Mouse (Mus musculus): Measurements from ENCODE around the gene Nrxn3. TPM values are rescaled to one million over a fixed set of nuclear protein-coding genes. Genes with fewer than 3 reads are reported as not detected.

The Nrxn3 gene
- total RNA-seq, 2 experiments from 2014 or later: 0.60 to 0.67 TPM

GRCm38 (mm10) chr12:89016436-89016835 lies 293.8 kb downstream of the Nrxn3 start:
- DNase-seq: no peak
- intact Hi-C loops (cut with DNase I): no loop called here

GRCm38 (mm10) chr12:89025180-89025579 lies 302.5 kb downstream of the Nrxn3 start:
- DNase-seq: no peak
- intact Hi-C loops (cut with DNase I): no loop called here

GRCm38 (mm10) chr12:89035984-89036618 lies 313.4 kb downstream of the Nrxn3 start:
- no peak for DNase-seq
- intact Hi-C loops (cut with DNase I): no loop called here

- DNase-seq: no peak
- intact Hi-C loops (cut with DNase I): no loop called here
These were observed 317.5 kb downstream of the Nrxn3 start for GRCm38 (mm10) chr12:89040151-89040550.

DNA sequence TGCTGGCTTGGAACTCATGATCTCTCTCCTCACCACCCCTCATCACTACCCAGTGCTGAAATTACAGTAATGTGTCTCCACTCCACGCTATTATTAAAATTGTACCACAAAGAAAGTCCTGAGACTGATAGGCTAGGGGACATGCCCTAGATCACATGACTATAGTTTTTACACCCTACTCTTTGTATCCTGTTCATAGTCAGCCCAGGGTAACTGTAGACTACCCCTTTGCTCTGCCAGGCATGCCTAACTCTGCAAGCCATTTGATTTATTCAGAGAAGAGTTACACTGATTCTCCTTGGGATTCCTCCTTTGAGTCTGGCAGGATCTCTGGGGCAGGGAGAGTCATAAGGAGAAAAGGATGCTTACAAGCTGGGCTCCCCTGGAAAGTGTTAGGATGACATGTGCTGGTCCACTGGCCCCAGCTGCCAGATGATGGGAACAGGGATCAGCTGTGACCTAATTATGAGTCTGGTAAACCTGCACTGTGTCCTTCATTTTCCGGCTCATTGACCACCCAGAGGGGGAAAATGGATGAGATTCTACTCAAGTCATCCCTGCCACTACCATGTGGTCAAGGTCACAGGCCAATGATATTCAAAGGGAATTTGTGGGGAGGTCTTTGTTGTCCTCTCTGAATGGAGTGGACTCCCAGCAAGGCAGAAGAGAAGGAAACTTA lies 318.9 kb downstream of the Nrxn3 start:
- no peak for DNase-seq
- intact Hi-C loops (cut with DNase I): no loop called here

DNA sequence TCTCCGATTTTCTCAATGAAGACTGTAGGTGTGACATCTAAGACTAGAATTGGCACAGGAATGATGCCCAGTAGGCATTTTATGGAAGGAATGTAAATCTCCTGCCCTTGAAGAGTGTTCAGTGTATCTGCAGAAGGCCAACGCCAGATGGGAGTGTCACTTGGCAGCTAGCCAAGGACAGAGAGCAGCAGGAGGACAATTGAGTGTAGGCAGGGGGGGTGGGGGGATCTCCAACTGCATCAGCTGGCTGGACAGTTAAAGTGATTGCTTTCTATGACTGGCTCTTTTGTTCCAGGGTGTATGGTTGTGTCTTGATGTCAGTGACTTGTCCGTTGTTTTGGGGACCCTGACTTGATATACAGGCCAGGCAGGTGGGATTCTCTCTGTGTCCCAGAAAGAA lies 326.6 kb downstream of the Nrxn3 start:
- DNase-seq: peak; percentile 1 to 22
- intact Hi-C loops (cut with DNase I): no loop called here

GRCm38 (mm10) chr12:89049686-89050085 lies 327.0 kb downstream of the Nrxn3 start:
- intact Hi-C loops (cut with DNase I): no loop called here
- no peak for DNase-seq

GRCm38 (mm10) chr12:89072436-89072835 lies 349.8 kb downstream of the Nrxn3 start:
- intact Hi-C loops (cut with DNase I): no loop called here
- no peak for DNase-seq

DNA sequence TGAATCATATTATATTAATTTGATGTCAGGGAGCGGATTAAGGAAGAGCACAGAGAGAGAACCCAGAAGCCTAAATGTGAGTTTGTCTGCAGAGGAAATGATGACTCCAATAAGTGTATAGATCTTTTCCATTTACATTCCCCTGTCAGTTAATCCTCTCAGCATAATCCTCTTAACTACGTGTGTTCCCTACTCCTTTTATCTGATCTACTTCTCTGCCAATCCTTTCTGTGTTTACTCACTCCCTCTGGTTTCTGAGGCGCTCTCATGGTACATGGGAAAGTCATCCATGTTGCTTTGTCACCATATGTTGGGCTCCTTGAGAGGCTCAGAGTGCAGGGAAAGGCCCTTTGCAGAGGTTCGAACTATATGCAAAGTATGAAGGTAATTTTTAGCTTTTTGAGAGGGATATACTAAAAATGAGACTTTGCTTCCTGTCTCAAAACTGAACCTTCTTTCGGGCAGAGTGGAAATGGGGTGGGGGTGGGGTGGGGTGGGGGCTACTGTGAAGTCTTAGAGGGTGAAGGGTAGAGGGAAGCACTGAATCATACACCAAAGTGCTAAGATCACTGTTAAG lies 350.6 kb downstream of the Nrxn3 start:
- intact Hi-C loops (cut with DNase I): no loop called here
- DNase-seq: no peak

DNA sequence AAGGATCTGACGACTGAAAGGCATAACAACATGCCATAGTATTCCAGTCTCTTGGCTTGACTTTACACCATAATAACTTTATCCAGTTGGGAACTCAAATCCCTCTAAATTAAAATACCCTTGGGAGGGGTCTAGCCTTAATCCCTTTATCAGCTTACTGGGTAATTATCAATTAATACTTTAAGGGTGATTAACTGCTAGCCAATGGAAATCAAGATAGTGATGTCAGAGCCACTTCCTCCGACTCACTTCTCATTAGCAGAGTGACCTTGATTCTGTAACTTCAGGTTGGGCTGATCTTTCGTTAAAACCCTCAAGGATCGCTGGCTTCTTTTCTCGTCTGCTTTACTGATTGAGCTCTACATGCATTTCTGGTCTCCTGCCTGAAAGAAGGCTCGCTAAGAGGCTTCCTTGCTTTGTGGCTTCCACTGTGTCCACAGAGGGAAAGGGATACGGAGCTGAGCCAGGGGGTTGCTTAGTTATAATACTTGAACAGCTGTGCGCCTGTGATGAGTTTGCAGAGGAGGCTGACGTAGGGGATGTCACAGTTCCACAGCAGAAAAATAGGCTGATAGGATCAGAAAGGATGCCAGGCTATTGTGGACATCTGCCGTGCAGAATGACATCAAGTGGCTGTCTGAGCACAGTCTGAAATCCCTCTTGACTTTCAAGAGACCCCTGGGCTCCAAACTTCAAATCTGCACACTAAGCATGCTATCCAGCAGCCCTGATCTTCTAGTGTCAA lies 352.0 kb downstream of the Nrxn3 start:
- no peak for DNase-seq
- intact Hi-C loops (cut with DNase I): no loop called here

GRCm38 (mm10) chr12:89093806-89094479 lies 371.3 kb downstream of the Nrxn3 start:
- no peak for DNase-seq
- intact Hi-C loops (cut with DNase I): no loop called here

GRCm38 (mm10) chr12:89097561-89097960 lies 374.9 kb downstream of the Nrxn3 start:
- intact Hi-C loops (cut with DNase I): no loop called here
- no peak for DNase-seq

- intact Hi-C loops (cut with DNase I): loop anchor here (1.0 to 5.0 kb wide), 3 partner anchors 114 to 699 kb away; no protein-coding TSS in a partner anchor
- peak; percentile 39 to 59 for DNase-seq
These were observed 383.5 kb downstream of the Nrxn3 start for GRCm38 (mm10) chr12:89106029-89106733.

GRCm38 (mm10) chr12:89106881-89107584 lies 384.4 kb downstream of the Nrxn3 start:
- intact Hi-C loops (cut with DNase I): loop anchor here (1.0 to 5.0 kb wide), 3 partner anchors 115 to 700 kb away; no protein-coding TSS in a partner anchor
- DNase-seq: no peak

DNA sequence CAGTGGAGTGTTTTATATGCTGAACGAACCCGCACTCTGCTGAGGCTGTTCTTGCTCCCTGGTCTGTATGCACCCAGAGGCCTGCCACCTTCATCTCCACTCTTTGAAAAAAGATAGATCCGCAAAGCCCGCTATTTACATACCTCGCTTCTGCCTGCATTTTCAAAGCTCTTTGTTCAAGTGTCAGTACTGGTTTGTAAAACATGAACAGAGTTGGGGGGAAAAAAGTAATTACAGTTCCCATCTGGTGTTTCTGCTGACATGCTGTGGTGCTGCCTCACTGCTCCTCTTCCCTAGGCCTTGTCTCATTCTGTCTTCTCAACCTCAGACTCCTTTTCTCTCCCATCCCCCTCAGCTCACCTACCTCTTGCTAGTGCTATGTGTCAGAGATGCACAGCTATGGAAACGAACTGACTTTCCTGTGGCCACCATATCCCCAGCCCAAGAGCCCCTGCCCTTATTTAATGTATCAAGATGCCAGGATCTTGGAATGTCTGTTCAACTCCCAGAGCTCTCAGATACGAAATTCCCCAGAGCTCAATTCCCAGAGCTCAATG lies 387.2 kb downstream of the Nrxn3 start:
- intact Hi-C loops (cut with DNase I): loop anchor here (5.0 kb wide), 2 partner anchors 403 to 703 kb away; no protein-coding TSS in a partner anchor
- no peak for DNase-seq

- intact Hi-C loops (cut with DNase I): no loop called here
- DNase-seq: no peak
These were observed 405.9 kb downstream of the Nrxn3 start for GRCm38 (mm10) chr12:89128602-89129001.

DNA sequence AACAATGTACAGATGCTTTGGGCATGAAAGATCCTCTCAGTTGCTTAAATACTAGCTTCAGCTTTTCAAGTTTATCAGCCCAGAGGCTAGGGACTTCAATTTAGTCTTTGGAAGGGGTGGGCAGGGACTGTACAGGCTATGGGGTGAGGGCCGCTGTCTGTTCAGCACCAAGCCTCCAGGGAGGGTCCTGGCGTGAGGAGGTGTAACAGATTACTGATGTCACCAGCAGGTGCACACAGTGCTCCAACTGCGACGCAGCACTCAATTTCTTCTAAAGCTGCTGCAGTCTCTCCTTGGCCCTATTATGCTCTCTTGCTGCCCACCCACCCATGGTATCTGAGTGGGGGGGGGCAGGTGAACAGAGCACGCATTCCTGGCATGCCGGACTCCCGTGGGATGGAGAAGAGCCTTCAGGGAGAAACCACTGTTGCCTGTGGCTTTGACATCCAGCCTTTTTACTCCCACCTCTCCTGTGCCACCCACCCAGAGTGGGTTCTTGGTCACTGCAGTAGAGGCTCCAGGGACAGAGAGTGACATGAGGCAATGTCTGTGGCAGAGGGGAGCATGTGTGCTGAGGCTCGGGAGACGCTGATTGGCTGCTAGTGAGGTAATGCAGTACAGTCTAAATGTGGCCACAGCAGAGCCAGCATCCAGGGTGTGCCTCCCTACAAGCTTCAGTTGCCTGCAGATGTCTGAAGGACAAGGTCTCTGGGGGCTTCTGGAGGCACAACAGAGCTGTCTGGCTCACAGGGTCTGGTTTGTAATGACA lies 406.6 kb downstream of the Nrxn3 start:
- DNase-seq: no peak
- intact Hi-C loops (cut with DNase I): no loop called here

GRCm38 (mm10) chr12:89134333-89134732 lies 411.7 kb downstream of the Nrxn3 start:
- intact Hi-C loops (cut with DNase I): no loop called here

More at GRCm38 (mm10) chr12:89134333-89134732, 411.7 kb downstream of the Nrxn3 start:
- peak; percentile 2 to 6 for DNase-seq

Data from heart, postnatal 10 days (tissue).